Mouse (Mus musculus): ENCODE results near the gene Uhrf2. TPM values are rescaled to one million over a fixed set of nuclear protein-coding genes. Genes with fewer than 3 reads are reported as not detected.

The Uhrf2 gene
- polyA plus RNA-seq, 1 experiment from 2014 or later, result 54.9 TPM

DNA sequence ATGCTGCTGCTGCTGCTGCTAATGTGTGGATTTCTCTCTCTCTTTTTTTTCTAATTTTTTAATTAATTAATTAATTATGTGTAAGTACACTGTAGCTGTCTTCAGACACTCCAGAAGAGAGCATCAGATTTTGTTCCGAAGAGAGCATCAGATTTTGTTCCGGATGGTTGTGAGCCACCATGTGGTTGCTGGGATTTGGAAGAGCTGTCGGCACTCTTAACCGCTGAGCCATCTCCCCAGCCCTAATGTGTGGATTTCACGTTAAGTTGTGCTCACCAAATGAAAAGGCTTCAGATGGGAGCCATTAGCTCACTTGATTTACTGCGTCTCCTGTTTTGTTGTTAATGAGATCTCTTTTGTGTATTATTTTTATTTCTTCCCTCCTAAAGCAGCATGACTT is 59.9 kb downstream of the Uhrf2 start:
- 87% methylated on average over 6 of the region's 6 CpGs for WGBS
- no peaks in the 10 kb centered on the region for H3K4me1 ChIP-seq (replicated peaks)
- H3K27ac ChIP-seq, result no peak overlapping the region
- no peaks in the 10 kb centered on the region for H3K9me3 ChIP-seq
- H3K4me2 ChIP-seq (replicated peaks), result no peak overlapping the region
- H3K36me3 ChIP-seq, result peaks cover 30% of the 10 kb centered on the region
- no peaks in the 10 kb centered on the region for H3K27me3 ChIP-seq (replicated peaks)
- no peak overlapping the region for H3K9ac ChIP-seq
- no peak overlapping the region for H3K4me3 ChIP-seq (replicated peaks)
- ATAC-seq, result no peak

DNA sequence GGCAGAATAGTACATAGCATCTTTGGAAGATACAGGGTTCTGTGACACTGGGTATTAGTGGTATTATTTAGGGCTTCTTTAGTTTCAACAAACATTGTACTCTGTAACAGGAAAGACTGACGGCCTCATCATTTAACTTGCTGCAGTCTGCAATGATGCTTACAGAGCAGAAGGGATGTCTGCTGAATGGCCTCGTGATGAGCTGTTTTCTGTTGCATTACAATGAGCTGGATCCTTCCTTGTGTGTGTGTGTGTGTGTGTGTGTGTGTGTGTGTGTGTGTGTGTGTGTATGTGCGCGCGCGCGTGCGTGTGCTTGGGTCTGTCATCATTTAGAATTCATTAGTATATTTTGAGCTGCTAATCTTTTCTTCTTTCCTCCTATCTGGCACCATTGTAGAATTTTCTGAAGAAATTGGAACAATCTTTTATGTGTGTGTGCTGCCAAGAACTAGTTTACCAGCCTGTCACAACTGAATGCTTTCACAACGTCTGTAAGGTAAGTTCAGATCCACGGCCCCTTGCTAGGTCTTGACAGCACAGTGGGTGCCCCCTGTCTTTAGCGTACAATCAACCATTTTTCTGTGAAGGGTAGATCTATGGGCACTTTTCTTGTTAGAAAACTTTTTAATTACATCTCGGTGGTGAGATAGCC is 61.5 kb downstream of the Uhrf2 start:
- Histone ChIP-seq H3K27me3 (replicated peaks) (no peaks in the 10 kb centered on the region), H3K27ac (no peak overlapping the region), H3K36me3 (peaks cover 39% of the 10 kb centered on the region), H3K9me3 (no peaks in the 10 kb centered on the region), H3K9ac (no peak overlapping the region), H3K4me2 (replicated peaks) (no peak overlapping the region), H3K4me1 (replicated peaks) (no peaks in the 10 kb centered on the region), H3K4me3 (replicated peaks) (no peak overlapping the region)
- ATAC-seq, result no peak
- 91% methylated on average over 12 of the region's 12 CpGs for WGBS

DNA sequence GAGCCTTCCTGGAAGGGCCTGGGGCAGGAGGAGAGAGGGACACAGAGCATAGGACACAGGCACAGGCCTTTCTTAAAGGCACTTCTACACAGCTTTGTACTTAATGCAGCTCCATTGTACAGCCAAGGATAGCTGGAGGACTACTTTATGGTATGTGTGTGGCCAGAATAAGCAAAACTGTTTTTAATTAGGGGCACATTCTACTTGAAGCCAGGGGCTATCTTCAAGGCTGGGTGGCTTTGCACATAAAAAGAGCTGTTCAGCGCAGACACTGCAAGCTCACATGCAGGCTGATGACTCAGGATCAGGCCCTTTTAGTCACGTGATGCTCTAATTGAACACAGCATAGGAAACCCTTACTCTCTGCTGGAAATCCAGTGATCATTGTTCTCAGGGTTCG is 65.9 kb downstream of the Uhrf2 start:
- H3K4me2 ChIP-seq (replicated peaks), result no peak overlapping the region
- 79% methylated on average over 3 of the region's 3 CpGs for WGBS
- H3K9ac ChIP-seq, result no peak overlapping the region
- H3K27ac ChIP-seq, result no peak overlapping the region
- no peak overlapping the region for H3K4me3 ChIP-seq (replicated peaks)
- H3K36me3 ChIP-seq, result peaks cover 38% of the 10 kb centered on the region
- H3K9me3 ChIP-seq, result no peaks in the 10 kb centered on the region
- ATAC-seq, result no peak
- H3K4me1 ChIP-seq (replicated peaks), result no peaks in the 10 kb centered on the region
- H3K27me3 ChIP-seq (replicated peaks), result no peaks in the 10 kb centered on the region

DNA sequence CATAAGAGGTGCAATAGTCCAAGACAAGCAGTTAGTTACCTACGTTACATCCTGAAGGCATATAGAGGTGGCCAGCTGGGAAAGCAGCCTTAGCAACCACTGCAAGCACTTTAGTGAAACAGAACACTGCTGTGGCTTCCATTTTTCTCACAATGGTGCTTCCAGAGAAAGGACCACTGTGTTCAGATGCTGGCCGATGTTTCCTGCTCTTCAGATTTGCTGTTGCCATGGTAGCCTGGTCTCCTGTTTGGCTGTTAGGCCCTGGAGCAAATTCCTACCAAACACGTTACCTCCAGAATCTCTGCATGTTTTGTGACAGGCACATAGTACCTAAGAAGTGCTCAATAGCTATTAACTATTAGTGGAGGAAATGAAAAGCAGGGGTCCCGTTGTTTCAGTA is 66.7 kb downstream of the Uhrf2 start:
- Histone ChIP-seq H3K27ac (no peak overlapping the region), H3K9me3 (no peaks in the 10 kb centered on the region), H3K27me3 (replicated peaks) (no peaks in the 10 kb centered on the region), H3K4me2 (replicated peaks) (no peak overlapping the region), H3K36me3 (peaks cover 37% of the 10 kb centered on the region), H3K4me3 (replicated peaks) (no peak overlapping the region), H3K9ac (no peak overlapping the region), H3K4me1 (replicated peaks) (no peaks in the 10 kb centered on the region)
- WGBS, result 81% methylated on average over 4 of the region's 4 CpGs
- no peak for ATAC-seq

DNA sequence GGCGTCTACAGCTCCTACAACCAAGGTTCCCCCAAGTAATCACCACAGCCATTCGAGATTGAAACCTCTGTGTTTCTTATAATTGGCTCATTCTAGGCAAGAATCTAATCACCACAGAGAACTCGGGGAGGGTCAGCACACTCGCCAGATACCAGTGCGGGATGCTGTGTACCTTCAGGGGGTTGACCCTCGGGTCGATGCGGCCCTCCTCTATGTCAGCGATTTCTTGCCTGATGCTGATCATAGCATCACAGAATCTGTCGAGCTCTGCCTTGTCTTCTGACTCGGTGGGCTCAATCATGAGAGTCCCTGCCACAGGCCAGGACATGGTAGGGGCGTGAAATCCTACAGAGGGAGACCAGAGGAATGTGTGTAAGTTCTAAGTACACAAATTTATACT is 70.3 kb downstream of the Uhrf2 start:
- Histone ChIP-seq H3K9ac (no peak overlapping the region), H3K36me3 (peaks cover 19% of the 10 kb centered on the region), H3K4me2 (replicated peaks) (no peak overlapping the region), H3K27ac (no peak overlapping the region), H3K9me3 (no peaks in the 10 kb centered on the region), H3K27me3 (replicated peaks) (no peaks in the 10 kb centered on the region), H3K4me3 (replicated peaks) (no peak overlapping the region), H3K4me1 (replicated peaks) (no peaks in the 10 kb centered on the region)
- ATAC-seq, result no peak
- 95% methylated on average over 12 of the region's 12 CpGs for WGBS

DNA sequence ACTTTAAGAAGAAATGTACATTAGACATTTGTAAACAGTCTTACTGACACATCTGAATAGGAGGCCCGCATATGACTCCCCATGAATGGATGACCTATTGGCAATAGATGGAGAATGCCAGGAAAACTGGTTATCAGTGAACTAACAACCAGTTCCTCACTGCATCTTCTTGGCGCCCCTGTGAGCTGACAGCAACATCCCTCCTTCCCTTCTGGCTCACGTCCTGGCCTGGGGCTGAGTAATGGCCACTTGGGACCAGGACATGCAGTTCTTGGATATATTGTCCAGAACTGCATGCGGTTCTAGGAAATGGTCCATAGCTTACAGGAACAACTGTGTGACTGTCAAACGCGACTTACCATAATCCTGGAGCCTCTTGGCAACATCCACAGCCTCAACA is 72.3 kb downstream of the Uhrf2 start:
- Histone ChIP-seq H3K4me1 (replicated peaks) (no peaks in the 10 kb centered on the region), H3K27ac (no peak overlapping the region), H3K9me3 (no peaks in the 10 kb centered on the region), H3K27me3 (replicated peaks) (no peaks in the 10 kb centered on the region), H3K36me3 (0 out of 2 replicates have a peak, but pooled peaks cover 4% of the 10 kb centered on the region), H3K4me3 (replicated peaks) (no peak overlapping the region), H3K9ac (no peak overlapping the region), H3K4me2 (replicated peaks) (no peak overlapping the region)
- ATAC-seq, result no peak
- 79% methylated on average over 6 of the region's 6 CpGs for WGBS

DNA sequence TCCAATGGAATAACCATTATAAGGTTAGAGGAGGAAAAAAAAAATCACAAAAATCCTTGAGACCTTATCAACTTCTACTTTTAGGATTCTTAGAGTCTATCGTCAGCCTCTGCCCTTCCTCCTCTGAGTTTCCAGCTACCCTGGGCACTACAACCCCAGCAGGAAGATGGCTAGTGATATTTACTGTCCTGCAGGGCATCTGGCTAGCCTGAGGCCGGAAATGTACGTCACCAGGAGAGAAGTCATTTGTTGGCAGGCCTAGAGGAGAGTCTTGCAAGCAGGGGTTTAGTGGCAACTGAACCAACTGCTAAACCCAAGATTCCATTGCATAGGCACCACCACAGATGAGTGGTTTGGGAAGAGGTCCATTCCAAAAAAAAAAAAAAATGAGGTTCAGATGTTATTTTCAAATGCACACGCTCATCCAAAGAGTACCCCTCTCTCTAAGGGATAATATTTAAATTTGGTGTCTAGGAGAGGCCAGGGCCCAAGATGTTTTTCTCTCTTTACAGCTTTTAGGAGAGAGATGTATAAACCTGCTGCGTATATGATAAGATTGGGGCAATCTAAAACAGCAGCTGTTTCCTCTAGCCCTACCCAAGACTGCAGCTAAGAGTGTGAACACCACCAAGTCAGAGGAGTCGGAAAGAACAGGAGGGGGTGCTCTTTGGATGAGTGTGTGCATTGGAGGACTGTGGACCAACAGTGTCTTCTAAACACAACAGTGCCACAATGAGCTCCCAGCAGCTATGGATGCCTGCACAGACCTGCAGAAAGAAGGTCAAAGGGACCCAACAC is 74.9 kb downstream of the Uhrf2 start:
- H3K27me3 ChIP-seq (replicated peaks), result no peaks in the 10 kb centered on the region
- no peak overlapping the region for H3K4me2 ChIP-seq (replicated peaks)
- no peak for ATAC-seq
- no peaks in the 10 kb centered on the region for H3K36me3 ChIP-seq
- no peak overlapping the region for H3K4me3 ChIP-seq (replicated peaks)
- no peak overlapping the region for H3K9ac ChIP-seq
- H3K27ac ChIP-seq, result no peak overlapping the region
- no peaks in the 10 kb centered on the region for H3K4me1 ChIP-seq (replicated peaks)
- 83% methylated on average over 6 of the region's 6 CpGs for WGBS
- H3K9me3 ChIP-seq, result no peaks in the 10 kb centered on the region

DNA sequence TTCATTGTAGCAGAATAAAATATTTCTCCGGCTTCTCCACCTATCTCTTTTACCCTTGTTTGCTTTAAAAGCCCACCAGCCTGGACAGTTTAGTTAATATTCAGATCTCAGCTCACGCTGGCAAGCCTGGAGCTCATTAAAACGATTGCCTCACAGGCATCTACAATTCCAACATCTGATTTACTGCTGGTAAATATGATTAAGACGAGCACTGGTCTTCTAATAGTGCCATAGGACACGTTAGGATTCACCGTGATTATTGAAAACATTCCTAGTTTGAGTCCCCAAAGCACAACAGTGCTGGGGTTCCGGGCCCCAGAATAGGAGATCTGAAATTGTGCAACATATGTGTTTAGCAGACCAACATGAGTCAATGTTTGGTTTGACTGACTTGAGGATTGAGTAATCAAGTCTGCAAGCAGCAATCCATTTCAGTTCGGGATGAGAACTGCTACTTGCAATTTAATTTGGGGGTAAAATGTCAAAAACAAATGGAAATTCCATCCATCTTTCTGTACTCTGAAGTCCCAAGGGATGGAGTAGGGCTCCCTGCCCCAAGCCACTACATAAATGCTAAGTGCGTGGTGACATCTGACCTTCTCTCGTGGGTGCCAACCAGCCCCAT is 77.0 kb downstream of the Uhrf2 start:
- Histone ChIP-seq H3K9ac (no peak overlapping the region), H3K27me3 (replicated peaks) (no peaks in the 10 kb centered on the region), H3K4me2 (replicated peaks) (no peak overlapping the region), H3K36me3 (no peaks in the 10 kb centered on the region), H3K9me3 (no peaks in the 10 kb centered on the region), H3K4me3 (replicated peaks) (no peak overlapping the region), H3K4me1 (replicated peaks) (no peaks in the 10 kb centered on the region), H3K27ac (no peak overlapping the region)
- WGBS, result 77% methylated on average over 10 of the region's 10 CpGs
- no peak for ATAC-seq

DNA sequence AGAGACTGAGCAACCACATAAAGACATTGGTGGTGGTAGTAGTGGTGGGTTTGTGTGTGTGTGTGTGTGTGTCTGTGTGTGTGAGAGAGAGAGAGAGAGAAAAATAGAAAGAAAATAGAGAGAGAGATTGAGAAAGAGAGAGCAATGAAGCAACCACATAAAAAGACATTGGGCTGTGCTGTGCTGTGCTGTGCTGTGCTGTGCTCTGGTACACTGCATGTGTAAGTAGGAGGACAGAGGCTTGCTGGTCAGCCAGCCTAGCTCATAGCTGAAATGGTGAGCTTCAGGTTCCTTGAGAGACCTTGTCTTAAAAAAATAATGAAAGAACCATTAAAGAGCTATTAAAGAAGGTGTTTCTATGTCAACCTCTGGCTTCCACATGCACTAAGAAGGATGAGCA is 78.3 kb downstream of the Uhrf2 start:
- Histone ChIP-seq H3K27me3 (replicated peaks) (no peaks in the 10 kb centered on the region), H3K36me3 (no peaks in the 10 kb centered on the region), H3K4me3 (replicated peaks) (no peak overlapping the region), H3K4me1 (replicated peaks) (no peaks in the 10 kb centered on the region), H3K4me2 (replicated peaks) (no peak overlapping the region), H3K27ac (no peak overlapping the region), H3K9me3 (no peaks in the 10 kb centered on the region), H3K9ac (no peak overlapping the region)
- ATAC-seq, result no peak

DNA sequence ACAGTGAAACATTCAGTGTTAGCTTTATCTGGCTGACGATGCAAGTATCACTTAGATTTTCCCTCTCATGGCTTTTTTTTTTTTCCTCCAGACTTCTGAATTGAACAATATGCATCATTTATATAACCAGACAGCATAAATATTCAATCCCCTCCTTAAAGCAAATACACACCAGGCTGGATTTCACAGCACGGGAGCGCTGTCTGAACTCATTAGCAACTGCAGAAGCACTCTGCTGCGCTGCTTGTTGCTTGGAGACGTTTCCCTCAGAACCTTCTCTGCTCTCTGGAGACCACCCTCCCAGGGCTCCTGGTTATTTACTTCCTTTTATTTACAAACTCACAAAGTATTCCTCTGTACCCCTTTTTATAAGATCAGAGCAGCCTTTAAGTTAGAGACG is 78.8 kb downstream of the Uhrf2 start:
- 83% methylated on average over 6 of the region's 6 CpGs for WGBS
- Histone ChIP-seq H3K4me3 (replicated peaks) (no peak overlapping the region), H3K4me1 (replicated peaks) (no peaks in the 10 kb centered on the region), H3K4me2 (replicated peaks) (no peak overlapping the region), H3K36me3 (no peaks in the 10 kb centered on the region), H3K27ac (no peak overlapping the region), H3K9me3 (no peaks in the 10 kb centered on the region), H3K27me3 (replicated peaks) (no peaks in the 10 kb centered on the region), H3K9ac (no peak overlapping the region)
- no peak for ATAC-seq

DNA sequence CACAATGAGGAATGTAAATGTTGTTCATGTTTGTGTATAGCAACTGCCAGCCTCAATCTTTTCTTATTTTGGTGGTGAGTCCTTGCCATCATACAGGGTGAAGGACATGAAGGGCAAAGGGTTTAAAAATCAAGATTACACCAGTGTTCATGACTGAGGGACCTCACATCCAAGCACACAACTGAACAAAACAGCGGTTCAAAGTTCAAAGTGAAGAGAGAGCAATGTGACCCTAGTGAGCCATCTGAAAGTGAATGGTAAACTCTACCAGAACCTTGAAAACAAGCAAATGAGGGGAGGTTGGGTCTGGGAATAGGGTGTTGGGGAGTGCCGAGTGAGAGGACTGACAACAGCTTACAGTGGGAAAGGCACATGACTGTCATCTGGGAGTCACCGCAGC is 81.1 kb downstream of the Uhrf2 start:
- H3K27me3 ChIP-seq (replicated peaks), result no peaks in the 10 kb centered on the region
- no peak overlapping the region for H3K9ac ChIP-seq
- no peaks in the 10 kb centered on the region for H3K36me3 ChIP-seq
- H3K9me3 ChIP-seq, result no peaks in the 10 kb centered on the region
- H3K27ac ChIP-seq, result no peak overlapping the region
- no peak overlapping the region for H3K4me2 ChIP-seq (replicated peaks)
- H3K4me1 ChIP-seq (replicated peaks), result peaks cover 4% of the 10 kb centered on the region
- no peak for ATAC-seq
- WGBS, result 95% methylated on average over 3 of the region's 3 CpGs
- no peak overlapping the region for H3K4me3 ChIP-seq (replicated peaks)

DNA sequence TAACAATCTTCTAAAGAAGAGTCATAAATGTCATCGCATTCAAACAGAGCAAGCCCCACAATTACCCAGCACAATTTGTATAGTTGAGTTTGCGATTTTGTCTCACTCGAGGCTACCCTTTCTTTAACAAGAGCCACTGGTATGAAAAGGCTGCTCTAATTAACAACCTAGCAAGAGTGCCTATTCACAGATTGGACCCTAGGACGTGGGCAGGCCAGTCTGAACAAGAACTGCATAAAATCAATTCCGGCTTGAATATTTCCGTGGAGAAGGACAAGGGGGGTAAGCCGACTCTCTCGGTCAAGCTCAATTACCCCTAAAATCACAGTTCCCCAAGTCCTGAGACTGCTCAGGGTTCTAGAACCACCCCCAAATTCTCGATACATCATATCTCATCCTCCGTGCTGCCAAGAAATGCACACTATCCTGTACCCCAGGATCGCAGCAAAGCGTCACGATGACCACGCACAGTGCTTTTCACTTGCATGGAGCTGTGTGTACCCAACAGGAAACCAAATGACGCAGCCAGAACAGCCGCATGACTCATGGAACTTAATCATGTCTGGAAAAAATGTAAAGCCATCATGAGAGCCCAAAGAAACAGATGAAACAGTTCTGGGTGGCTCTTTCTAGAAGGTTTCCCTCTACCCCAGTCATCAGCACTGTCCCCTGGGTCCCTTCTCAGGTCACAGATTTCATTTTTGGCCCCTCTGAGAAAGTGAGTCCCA is 82.8 kb downstream of the Uhrf2 start:
- H3K27me3 ChIP-seq (replicated peaks), result no peaks in the 10 kb centered on the region
- H3K4me2 ChIP-seq (replicated peaks), result no peak overlapping the region
- H3K27ac ChIP-seq, result no peak overlapping the region
- no peaks in the 10 kb centered on the region for H3K9me3 ChIP-seq
- ATAC-seq, result no peak
- H3K9ac ChIP-seq, result no peak overlapping the region
- no peak overlapping the region for H3K4me3 ChIP-seq (replicated peaks)
- H3K4me1 ChIP-seq (replicated peaks), result peaks cover 4% of the 10 kb centered on the region
- WGBS, result 92% methylated on average over 16 of the region's 16 CpGs
- H3K36me3 ChIP-seq, result no peaks in the 10 kb centered on the region

All from intestine, embryonic 15.5 days (tissue).